Mouse (Mus musculus) midbrain, embryonic 11.5 days (tissue): Measurements from ENCODE around the gene Abca7. TPM values are rescaled to one million over a fixed set of nuclear protein-coding genes. Genes with fewer than 3 reads are reported as not detected.
A peak's percentile ranks its signal among the peaks of the same experiment; 100 is the strongest.

Source experiments
- ATAC-seq: fragments of 200-750 bp; cut with Nextera tagmentation; 2 replicates; pipeline ENCODE4 v1.8.0; 2017; ENCODE audit warnings: moderate TSS enrichment, moderate library complexity; ENCODE audit not compliant: low FRiP score
- DNase-seq: peaks from one replicate; pipeline ENCODE4 v3.0.0; 2015; ENCODE audit warnings: low spot score; ENCODE audit errors: missing footprints
- H3K27ac ChIP-seq: fragments of 300-500 bp; sonication (generic); 2 replicates; pipeline ENCODE4 v1.5.1; 2014; ENCODE audit warnings: low read depth, low read length
- H3K27me3 ChIP-seq: fragments of 300-500 bp; sonication (generic); 2 replicates; pipeline ENCODE4 v1.6.1; 2014; ENCODE audit warnings: mild to moderate bottlenecking, low read length, moderate library complexity, mixed read lengths; ENCODE audit not compliant: control insufficient read depth, insufficient read depth
- H3K36me3 ChIP-seq: fragments of 300-500 bp; sonication (generic); 2 replicates; pipeline ENCODE4 v1.6.1; 2014; ENCODE audit warnings: mild to moderate bottlenecking, low read length, moderate library complexity, mixed read lengths; ENCODE audit not compliant: control insufficient read depth, insufficient read depth
- H3K4me1 ChIP-seq: fragments of 300-500 bp; sonication (generic); 2 replicates; pipeline ENCODE4 v1.6.1; 2014; ENCODE audit warnings: low read length; ENCODE audit not compliant: control insufficient read depth, insufficient read depth
- H3K4me2 ChIP-seq: fragments of 300-500 bp; sonication (generic); 2 replicates; pipeline ENCODE4 v1.6.1; 2014; ENCODE audit warnings: mild to moderate bottlenecking, moderate library complexity
- H3K4me3 ChIP-seq: fragments of 300-500 bp; sonication (generic); 2 replicates; pipeline ENCODE4 v1.5.1; 2014; ENCODE audit warnings: low read depth, low read length
- H3K9ac ChIP-seq: fragments of 300-500 bp; sonication (generic); 2 replicates; pipeline ENCODE4 v1.6.1; 2014; ENCODE audit warnings: low read length
- H3K9me3 ChIP-seq: fragments of 300-500 bp; sonication (generic); 2 replicates; pipeline ENCODE4 v1.6.1; 2016; ENCODE audit warnings: low read length; ENCODE audit not compliant: control insufficient read depth
- WGBS: fragments of 180-500 bp; shearing (Covaris S2); extraction: QIAGEN DNeasy Blood & Tissue Kit; methylation state at CpG from one replicate; pipeline ENCODE4 v1.1.7; 2014; 5-methylcytosine and 5-hydroxymethylcytosine counted together
- polyA plus RNA-seq: library from polyadenylated mRNA; unstranded; fragments of >200 nt; fragmentation: Nextera tagmentation; extraction: Ambion mirVana; gene quantifications from 2 replicates; pipeline ENCODE4 v1.2.1, GENCODE M21; 2014

The Abca7 gene
- polyA plus RNA-seq, 1 experiment from 2014 or later: 2.9 TPM

DNA sequence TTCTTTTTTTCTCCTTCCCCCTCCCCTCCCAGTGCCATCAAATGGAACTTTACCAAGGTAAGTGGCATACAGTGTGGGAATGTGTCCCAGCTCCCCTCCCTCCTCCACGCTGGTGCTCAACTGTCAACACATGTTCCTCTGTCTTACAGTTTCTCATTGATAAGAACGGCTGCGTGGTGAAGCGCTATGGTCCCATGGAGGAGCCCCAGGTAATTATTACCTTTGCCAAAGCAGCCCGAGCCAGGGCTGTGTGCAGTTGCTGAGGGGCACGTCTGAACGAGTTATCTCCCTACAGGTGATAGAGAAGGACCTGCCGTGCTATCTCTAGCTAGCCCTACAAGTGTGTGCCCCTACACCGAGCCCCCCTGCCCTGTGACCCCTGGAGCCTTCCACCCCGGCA is 59.6 kb downstream of the Abca7 start:
- 0 out of 2 replicates have a peak, but pooled peaks cover 3% of the 10 kb centered on the region for H3K36me3 ChIP-seq
- no peaks in the 10 kb centered on the region for H3K9me3 ChIP-seq
- WGBS: 89% methylated on average over 9 of the region's 10 CpGs
- ATAC-seq: no peak
- peaks cover 22% of the 10 kb centered on the region for H3K4me1 ChIP-seq
- no peaks in the 10 kb centered on the region for H3K27me3 ChIP-seq
- no peak overlapping the region for H3K4me3 ChIP-seq
- H3K4me2 ChIP-seq: no peak overlapping the region
- H3K27ac ChIP-seq: no peak overlapping the region
- DNase-seq: no peak
- no peak overlapping the region for H3K9ac ChIP-seq

DNA sequence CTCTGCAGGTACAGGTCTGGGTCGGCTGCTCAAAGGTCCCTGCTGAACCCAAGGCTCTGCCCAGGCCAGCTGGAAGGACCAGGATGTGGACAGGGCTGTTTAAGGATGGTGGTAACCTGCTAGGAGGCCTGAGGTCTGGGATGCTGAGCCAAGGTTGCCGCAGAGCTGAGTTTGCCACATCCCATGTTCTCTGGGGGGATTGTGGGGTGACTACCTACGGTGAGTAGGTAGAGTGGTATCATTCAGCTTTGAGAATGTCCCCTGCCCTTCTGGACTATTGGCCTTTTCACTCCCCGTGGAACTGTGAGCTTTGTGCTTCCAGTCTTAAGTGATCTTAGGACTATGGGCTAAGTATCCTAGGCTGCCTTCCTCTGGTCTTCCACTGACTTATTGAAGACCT is 60.2 kb downstream of the Abca7 start:
- Histone ChIP-seq H3K36me3 (0 out of 2 replicates have a peak, but pooled peaks cover 3% of the 10 kb centered on the region), H3K4me1 (peaks cover 18% of the 10 kb centered on the region), H3K9ac (no peak overlapping the region; the same call in 1 of the 2 replicates), H3K4me2 (no peak overlapping the region), H3K9me3 (no peaks in the 10 kb centered on the region), H3K27ac (no peak overlapping the region), H3K27me3 (no peaks in the 10 kb centered on the region), H3K4me3 (no peak overlapping the region)
- DNase-seq: no peak
- 95% methylated on average over 4 of the region's 4 CpGs for WGBS
- ATAC-seq: no peak

GRCm38 (mm10) chr10:80056976-80057682 is 60.8 kb downstream of the Abca7 start:
- WGBS: 89% methylated on average over 27 of the region's 27 CpGs
- Histone ChIP-seq H3K4me3 (no peak overlapping the region), H3K9me3 (no peaks in the 10 kb centered on the region), H3K4me1 (peaks cover 13% of the 10 kb centered on the region), H3K27me3 (no peaks in the 10 kb centered on the region), H3K9ac (no peak overlapping the region; the same call in 1 of the 2 replicates), H3K27ac (no peak overlapping the region), H3K4me2 (no peak overlapping the region), H3K36me3 (0 out of 2 replicates have a peak, but pooled peaks cover 3% of the 10 kb centered on the region)
- ATAC-seq (no peak), DNase-seq (peak; percentile 66)

GRCm38 (mm10) chr10:80057683-80058326 is 61.5 kb downstream of the Abca7 start:
- no peak for ATAC-seq
- Histone ChIP-seq H3K9ac (no peak overlapping the region), H3K4me2 (no peak overlapping the region), H3K4me3 (no peak overlapping the region), H3K4me1 (peaks cover 12% of the 10 kb centered on the region), H3K27ac (no peak overlapping the region), H3K9me3 (no peaks in the 10 kb centered on the region), H3K36me3 (0 out of 2 replicates have a peak, but pooled peaks cover 3% of the 10 kb centered on the region), H3K27me3 (no peaks in the 10 kb centered on the region)
- DNase-seq: peak; percentile 59
- 81% methylated on average over 30 of the region's 30 CpGs for WGBS

- Histone ChIP-seq H3K27me3 (no peaks in the 10 kb centered on the region), H3K9ac (no peak overlapping the region), H3K27ac (no peak overlapping the region), H3K9me3 (no peaks in the 10 kb centered on the region), H3K4me1 (no peaks in the 10 kb centered on the region), H3K36me3 (no peaks in the 10 kb centered on the region; the same call in 1 of the 2 replicates), H3K4me2 (no peak overlapping the region), H3K4me3 (no peak overlapping the region)
- DNase-seq (peak; percentile 57), ATAC-seq (no peak)
- 96% methylated on average over 5 of the region's 5 CpGs for WGBS
Observed at GRCm38 (mm10) chr10:80063104-80063503, 66.8 kb downstream of the Abca7 start.

DNA sequence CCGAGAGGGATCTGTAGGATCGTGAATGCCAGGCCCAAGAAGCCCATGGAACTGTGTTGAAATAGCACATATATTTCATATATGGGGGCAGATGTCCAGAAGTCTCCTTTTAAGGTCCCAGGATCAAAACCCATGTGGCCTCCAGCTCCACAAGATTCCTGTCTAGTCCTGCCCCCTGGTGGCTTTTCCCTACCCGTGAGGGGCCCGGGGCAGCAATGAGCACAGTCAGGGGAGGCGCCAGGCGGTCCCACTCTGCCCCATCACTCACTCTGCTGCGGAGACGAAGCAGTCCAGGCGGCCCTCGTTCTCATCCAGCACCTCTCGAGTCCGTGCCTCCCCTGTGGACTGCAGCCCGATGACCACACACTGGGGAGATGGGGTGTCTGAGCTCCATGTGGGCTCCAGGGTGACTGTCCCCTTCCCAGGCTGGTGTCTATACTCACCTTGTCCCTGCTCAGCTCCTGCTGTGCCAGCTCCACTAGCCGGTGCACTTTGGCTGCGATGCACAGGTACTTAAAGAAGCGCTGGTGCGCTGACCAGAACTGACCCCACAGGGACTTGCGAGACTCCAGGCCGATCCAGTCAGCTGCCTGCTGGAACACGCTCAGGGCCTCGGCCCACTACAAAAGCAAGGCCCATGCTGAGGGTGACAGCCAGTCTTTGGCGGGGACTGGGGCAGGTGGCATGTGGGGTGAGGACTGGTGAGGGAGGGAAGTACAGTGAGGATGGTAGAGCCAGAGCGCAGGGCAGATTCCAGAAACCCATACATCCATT is 67.8 kb downstream of the Abca7 start:
- H3K4me1 ChIP-seq: no peaks in the 10 kb centered on the region
- no peak for ATAC-seq
- H3K27ac ChIP-seq: no peak overlapping the region
- H3K9ac ChIP-seq: no peak overlapping the region
- H3K27me3 ChIP-seq: no peaks in the 10 kb centered on the region
- 76% methylated on average over 23 of the region's 23 CpGs for WGBS
- no peaks in the 10 kb centered on the region for H3K9me3 ChIP-seq
- peak; percentile 51 for DNase-seq
- no peak overlapping the region for H3K4me2 ChIP-seq
- no peak overlapping the region for H3K4me3 ChIP-seq
- no peaks in the 10 kb centered on the region; the same call in 1 of the 2 replicates for H3K36me3 ChIP-seq

Other genes starting within 250 kb of the Abca7 start
- gene Polrmt, start 249.9 kb upstream of the Abca7 start, polyA plus RNA-seq: 28.5 and 31.2 TPM in 2 replicates
- 0.08 and 0.32 TPM in 2 replicates for gene Fgf22, start 241.4 kb upstream of the Abca7 start, polyA plus RNA-seq
- 69.9 and 81.9 TPM in 2 replicates for gene Rnf126, start 229.5 kb upstream of the Abca7 start, polyA plus RNA-seq
- gene Fstl3, start 219.2 kb upstream of the Abca7 start, polyA plus RNA-seq: 0.60 and 1.2 TPM in 2 replicates
- 0.10 and 0.40 TPM in 2 replicates for gene Prss57, start 205.5 kb upstream of the Abca7 start, polyA plus RNA-seq
- gene Palm, start 202.9 kb upstream of the Abca7 start, polyA plus RNA-seq: 109 and 129 TPM in 2 replicates
- 0.41 TPM in 1 of 2 replicates, not detected in the other for gene Misp, start 175.5 kb upstream of the Abca7 start, polyA plus RNA-seq
- 147 and 176 TPM in 2 replicates for gene Ptbp1, start 142.1 kb upstream of the Abca7 start, polyA plus RNA-seq
- 11.9 and 12.1 TPM in 2 replicates for gene Prtn3, start 122.0 kb upstream of the Abca7 start, polyA plus RNA-seq
- gene Plppr3, start 121.9 kb upstream of the Abca7 start, polyA plus RNA-seq: 112 and 117 TPM in 2 replicates
- 0.18 TPM in 1 of 2 replicates, not detected in the other for gene Elane, start 110.2 kb upstream of the Abca7 start, polyA plus RNA-seq
- gene Cfd, start 105.6 kb upstream of the Abca7 start, polyA plus RNA-seq: not detected in 2 replicates
- gene Med16, start 87.6 kb upstream of the Abca7 start, polyA plus RNA-seq: 39.7 and 45.7 TPM in 2 replicates
- 20.6 and 25.6 TPM in 2 replicates for gene Gm26602, start 85.6 kb upstream of the Abca7 start, polyA plus RNA-seq
- 0.34 and 0.61 TPM in 2 replicates for gene Kiss1r, start 79.5 kb upstream of the Abca7 start, polyA plus RNA-seq
- 127 and 135 TPM in 2 replicates for gene R3hdm4, start 75.3 kb upstream of the Abca7 start, polyA plus RNA-seq
- 4.2 and 6.2 TPM in 2 replicates for gene Arid3a, start 69.5 kb upstream of the Abca7 start, polyA plus RNA-seq
- gene Wdr18, start 36.3 kb upstream of the Abca7 start, polyA plus RNA-seq: 92.7 and 98.4 TPM in 2 replicates
- gene Grin3b, start 25.8 kb upstream of the Abca7 start, polyA plus RNA-seq: 0.22 and 0.38 TPM in 2 replicates
- 11.9 and 13.5 TPM in 2 replicates for gene Tmem259, start 12.2 kb upstream of the Abca7 start, polyA plus RNA-seq
- 158 and 160 TPM in 2 replicates for gene Cnn2, start 7.9 kb upstream of the Abca7 start, polyA plus RNA-seq
- gene Arhgap45, start 20.2 kb downstream of the Abca7 start, polyA plus RNA-seq: 3.6 and 3.8 TPM in 2 replicates
- 200 and 225 TPM in 2 replicates for gene Polr2e, start 43.3 kb downstream of the Abca7 start, polyA plus RNA-seq
- 581 and 594 TPM in 2 replicates for gene Gpx4, start 50.7 kb downstream of the Abca7 start, polyA plus RNA-seq
- gene Sbno2, start 109.1 kb downstream of the Abca7 start, polyA plus RNA-seq: 7.0 and 7.3 TPM in 2 replicates
- 18.5 and 23.1 TPM in 2 replicates for gene Stk11, start 119.3 kb downstream of the Abca7 start, polyA plus RNA-seq
- 329 and 355 TPM in 2 replicates for gene Atp5d, start 142.1 kb downstream of the Abca7 start, polyA plus RNA-seq
- 11.1 and 11.8 TPM in 2 replicates for gene Cbarp, start 144.3 kb downstream of the Abca7 start, polyA plus RNA-seq
- 66.0 and 71.3 TPM in 2 replicates for gene Midn, start 151.8 kb downstream of the Abca7 start, polyA plus RNA-seq
- gene Cirbp, start 169.5 kb downstream of the Abca7 start, polyA plus RNA-seq: 81.5 and 87.1 TPM in 2 replicates
- gene 1600002K03Rik, start 176.4 kb downstream of the Abca7 start, polyA plus RNA-seq: 8.0 and 8.7 TPM in 2 replicates
- gene Efna2, start 183.0 kb downstream of the Abca7 start, polyA plus RNA-seq: 78.1 and 91.7 TPM in 2 replicates
- 134 and 142 TPM in 2 replicates for gene Mum1, start 229.9 kb downstream of the Abca7 start, polyA plus RNA-seq